Mouse (Mus musculus) natural killer cell, adult 2 months (primary cell): ENCODE measurements around the gene Dock7.

Source experiments
- DNase-seq, 2 experiments: peaks; one replicate each; pipeline ENCODE4 v3.0.0; 2022; ENCODE audit warnings: low spot score in 2 of 2

Dock7 gene

GRCm38 (mm10) chr4:98917724-98918123, 203.0 kb downstream of the Dock7 start:
- no peak for DNase-seq

- no peak for DNase-seq
These were observed 210.5 kb downstream of the Dock7 start for GRCm38 (mm10) chr4:98910246-98910645.

GRCm38 (mm10) chr4:98887148-98887547, 233.6 kb downstream of the Dock7 start:
- no peak for DNase-seq
